Mouse (Mus musculus) MEL (cell line): ENCODE results near the gene S100a6. TPM values are rescaled to one million over a fixed set of nuclear protein-coding genes. Genes with fewer than 3 reads are reported as not detected.

Experiments used
- DNase-seq: peaks from one replicate; pipeline ENCODE4 v3.0.0; 2011; ENCODE audit warnings: low read depth, low spot score
- H3K27ac ChIP-seq: 2 replicates; pipeline ENCODE4 v1.5.1; 2012; ENCODE audit warnings: low read depth, mild to moderate bottlenecking, control low read depth, low read length, moderate library complexity; ENCODE audit not compliant: control insufficient read depth
- H3K27me3 ChIP-seq, 2 experiments: fragments of 150-350 bp in 1 of 2; sonication (generic) in 1 of 2; 2 replicates each; pipeline ENCODE4 v1.6.1; 2012; ENCODE audit warnings: low read length in 2 of 2, mild to moderate bottlenecking in 2 of 2, improper control_type of control experiment in 1 of 2, moderate library complexity in 1 of 2; ENCODE audit not compliant: insufficient read depth in 2 of 2, control insufficient read depth in 1 of 2
- H3K36me3 ChIP-seq, 2 experiments: 2 replicates each; pipeline ENCODE4 v1.6.1; 2012 to 2014; ENCODE audit warnings: low read length in 2 of 2, improper control_type of control experiment in 1 of 2, inconsistent platforms in 1 of 2, mild to moderate bottlenecking in 1 of 2; ENCODE audit not compliant: insufficient read depth in 2 of 2, control insufficient read depth in 1 of 2
- H3K4me1 ChIP-seq, 2 experiments: fragments of 150-350 bp in 1 of 2; sonication (generic) in 1 of 2; 2 replicates each; pipeline ENCODE4 v1.6.1; 2012; ENCODE audit warnings: low read length in 2 of 2, improper control_type of control experiment in 1 of 2, mild to moderate bottlenecking in 1 of 2; ENCODE audit not compliant: insufficient read depth in 2 of 2, control insufficient read depth in 1 of 2
- H3K4me3 ChIP-seq, 2 experiments: fragments of 150-350 bp in 1 of 2; sonication (generic) in 1 of 2; 2 replicates each; pipeline ENCODE4 v1.5.1; 2012; ENCODE audit warnings: low read depth in 2 of 2, low read length in 2 of 2, mild to moderate bottlenecking in 2 of 2, moderate library complexity in 2 of 2, control low read depth in 1 of 2, improper control_type of control experiment in 1 of 2; ENCODE audit not compliant: control insufficient read depth in 1 of 2, insufficient read depth in 1 of 2
- H3K79me2 ChIP-seq: 2 replicates; pipeline ENCODE4 v1.6.1; 2012; ENCODE audit warnings: mild to moderate bottlenecking, low read length, moderate library complexity; ENCODE audit not compliant: control insufficient read depth, poor library complexity, insufficient read depth
- H3K9ac ChIP-seq: 2 replicates; pipeline ENCODE4 v1.6.1; 2012; ENCODE audit warnings: low read depth, mild to moderate bottlenecking, control low read depth, low read length, moderate library complexity; ENCODE audit not compliant: control insufficient read depth, poor library complexity, severe bottlenecking
- H3K9me3 ChIP-seq: fragments of 150-350 bp; sonication (generic); replicated peaks from 2 replicates; pipeline ENCODE4 v1.6.1; 2012; ENCODE audit warnings: mild to moderate bottlenecking, low read length, improper control_type of control experiment, moderate library complexity; ENCODE audit not compliant: insufficient read depth
- BHLHE40 ChIP-seq: IDR thresholded peaks from 2 replicates; pipeline ENCODE4 v1.6.1; 2012; ENCODE audit warnings: low read depth, mild to moderate bottlenecking, inconsistent platforms, low read length, improper control_type of control experiment, borderline replicate concordance
- CHD1 ChIP-seq: IDR thresholded peaks from 2 replicates; pipeline ENCODE4 v1.6.1; 2012; ENCODE audit warnings: low read depth, mild to moderate bottlenecking, inconsistent platforms, low read length, improper control_type of control experiment
- ELF1 ChIP-seq: IDR thresholded peaks from 2 replicates; pipeline ENCODE4 v1.6.1; 2014; ENCODE audit warnings: low read depth, mild to moderate bottlenecking, inconsistent platforms, low read length, improper control_type of control experiment, moderate library complexity
- HCFC1 ChIP-seq: IDR thresholded peaks from 2 replicates; pipeline ENCODE4 v1.6.1; 2012; ENCODE audit warnings: low read depth, mild to moderate bottlenecking, inconsistent platforms, low read length, improper control_type of control experiment, moderate library complexity
- JUND ChIP-seq: IDR thresholded peaks from 2 replicates; pipeline ENCODE4 v1.6.1; 2011; ENCODE audit warnings: low read depth, mild to moderate bottlenecking, improper control_type of control experiment, low read length
- MAFK ChIP-seq: IDR thresholded peaks from 2 replicates; pipeline ENCODE4 v1.6.1; 2011; ENCODE audit warnings: low read depth, mild to moderate bottlenecking, low read length, improper control_type of control experiment, borderline replicate concordance
- MAZ ChIP-seq: IDR thresholded peaks from 2 replicates; pipeline ENCODE4 v1.6.1; 2012; ENCODE audit warnings: low read depth, mild to moderate bottlenecking, inconsistent platforms, low read length, improper control_type of control experiment
- MYC ChIP-seq: IDR thresholded peaks from 2 replicates; pipeline ENCODE4 v1.6.1; 2011; ENCODE audit warnings: low read depth, mild to moderate bottlenecking, low read length, improper control_type of control experiment, moderate library complexity
- NELFE ChIP-seq: IDR thresholded peaks from 2 replicates; pipeline ENCODE4 v1.6.1; 2011; ENCODE audit warnings: low read depth, low read length, improper control_type of control experiment
- POLR2AphosphoS2 ChIP-seq: IDR thresholded peaks from 2 replicates; pipeline ENCODE4 v1.6.1; 2011; ENCODE audit warnings: low read length, improper control_type of control experiment
- SIN3A ChIP-seq: IDR thresholded peaks from 2 replicates; pipeline ENCODE4 v1.6.1; 2012; ENCODE audit warnings: low read length, improper control_type of control experiment, inconsistent platforms
- UBTF ChIP-seq: IDR thresholded peaks from 2 replicates; pipeline ENCODE4 v1.6.1; 2012; ENCODE audit warnings: low read depth, mild to moderate bottlenecking, inconsistent platforms, low read length, improper control_type of control experiment, moderate library complexity, borderline replicate concordance; ENCODE audit not compliant: insufficient read depth
- USF2 ChIP-seq, 2 experiments: IDR thresholded peaks; 2 replicates each; pipeline ENCODE4 v1.6.1; 2011 to 2012; ENCODE audit warnings: improper control_type of control experiment in 2 of 2, low read length in 2 of 2, borderline replicate concordance in 1 of 2, inconsistent platforms in 1 of 2, low read depth in 1 of 2, mild to moderate bottlenecking in 1 of 2; ENCODE audit not compliant: insufficient read depth in 1 of 2
- ZMIZ1 ChIP-seq: IDR thresholded peaks from 2 replicates; pipeline ENCODE4 v1.6.1; 2012; ENCODE audit warnings: low read depth, mild to moderate bottlenecking, inconsistent platforms, low read length, improper control_type of control experiment, moderate library complexity
- polyA plus RNA-seq, 2 experiments: library from polyadenylated mRNA; stranded (reverse) in 1 of 2; unstranded in 1 of 2; fragments of >175 nt in 1 of 2; fragments of >200 nt in 1 of 2; gene quantifications; 2 replicates each; pipeline versions ENCODE4 v1.2.1 to v1.2.4; 2012; ENCODE audit warnings: low replicate concordance in 2 of 2, low read depth in 1 of 2; ENCODE audit not compliant: insufficient read length in 2 of 2, insufficient read depth in 1 of 2, missing spikeins in 1 of 2
- total RNA-seq: library from RNA; depleted of rRNA; stranded (reverse); fragments of 300-350 nt; gene quantifications from 2 replicates; pipeline ENCODE4 v1.2.3, GENCODE M21; 2012

Gene S100a6
- total and polyA plus RNA-seq, 3 experiments, result 0.85 to 4.7 TPM; not detected in 1

GRCm38 (mm10) chr3:90600458-90601195 is 12.1 kb upstream of the S100a6 start:
- peaks cover 0 to 18% of the 10 kb centered on the region in 2 experiments; a peak in 2 of 4 replicates for H3K36me3 ChIP-seq
- H3K4me1 ChIP-seq, result peaks cover 8 to 23% of the 10 kb centered on the region in 2 experiments
- H3K9me3 ChIP-seq, result no peaks in the 10 kb centered on the region
- TF ChIP-seq POLR2AphosphoS2 (no peak), BHLHE40 (no peak), CHD1 (no peak), MYC (no peak), MAFK (no peak), JUND (no peak), ELF1 (no peak), MAZ (no peak), ZMIZ1 (no peak)
- H3K9ac ChIP-seq, result no peak overlapping the region
- peaks cover 0 to 1% of the 10 kb centered on the region in 2 experiments; a peak in 1 of 4 replicates for H3K27me3 ChIP-seq
- no peak overlapping the region for H3K4me3 ChIP-seq
- H3K79me2 ChIP-seq, result no peaks in the 10 kb centered on the region
- DNase-seq, result no peak
- H3K27ac ChIP-seq, result no peak overlapping the region

GRCm38 (mm10) chr3:90601486-90602110 is 11.1 kb upstream of the S100a6 start, which contains the start of gene Gm42674:
Gm42674 (plus strand) TSS chr3:90601904.
- peaks cover 0 to 19% of the 10 kb centered on the region in 2 experiments; a peak in 2 of 4 replicates for H3K36me3 ChIP-seq
- no peak within 1 kb of the TSS for H3K27ac ChIP-seq
- H3K9me3 ChIP-seq, result no peaks in the 10 kb centered on the region
- H3K27me3 ChIP-seq, result peaks cover 0 to 1% of the 10 kb centered on the region in 2 experiments; a peak in 1 of 4 replicates
- peaks cover 8 to 23% of the 10 kb centered on the region in 2 experiments for H3K4me1 ChIP-seq
- TF ChIP-seq SIN3A, result no peak
- TF ChIP-seq HCFC1, result no peak
- TF ChIP-seq USF2 (IDR thresholded peaks at IDR 0.05; ENCODE audit: borderline replicate concordance in 1 of 2, insufficient read depth in 1 of 2, low read depth in 1 of 2, low read length in 2 of 2), result no peak
- TF ChIP-seq NELFE, result no peak
- TF ChIP-seq UBTF, result no peak
- H3K79me2 ChIP-seq, result no peaks in the 10 kb centered on the region
- no peak within 1 kb of the TSS for H3K4me3 ChIP-seq
- no peak within 1 kb of the TSS for H3K9ac ChIP-seq
- no peak for DNase-seq
